Mouse (Mus musculus): Measurements from ENCODE around the gene Atg4b. TPM values are rescaled to one million over a fixed set of nuclear protein-coding genes. Genes with fewer than 3 reads are reported as not detected.
"Not testable (repeated sequence)": the region's sequence is repeated elsewhere in the genome, so short reads cannot be mapped to it uniquely, and the experiment has no call there.

Gene Atg4b
- polyA plus RNA-seq, 1 experiment from 2014 or later: 66.7 TPM

GRCm38 (mm10) chr1:93836532-93836913 is 85.2 kb downstream of the Atg4b start:
- Histone ChIP-seq H3K27me3 (replicated peaks; ENCODE audit: control insufficient read depth, insufficient read depth, low read length) (no peaks in the 10 kb centered on the region), H3K9me3 (ENCODE audit: control insufficient read depth) (no peaks in the 10 kb centered on the region), H3K9ac (ENCODE audit: low read depth, low read length) (no peak overlapping the region), H3K4me2 (replicated peaks; ENCODE audit: low read depth) (no peak overlapping the region), H3K4me1 (replicated peaks; ENCODE audit: control insufficient read depth, insufficient read depth, low read length) (no peaks in the 10 kb centered on the region), H3K4me3 (ENCODE audit: low read depth, low read length) (no peak overlapping the region), H3K36me3 (ENCODE audit: control insufficient read depth, insufficient read depth) (peaks cover 17% of the 10 kb centered on the region), H3K27ac (ENCODE audit: low read depth, low read length) (no peak overlapping the region)
- no peak for TF ChIP-seq CTCF (IDR thresholded peaks at IDR 0.05; ENCODE audit: low read depth)
- 83% methylated on average over 2 of the region's 2 CpGs for WGBS
- no peak for ATAC-seq

GRCm38 (mm10) chr1:93837335-93837734 is 86.0 kb downstream of the Atg4b start:
- ATAC-seq: no peak

GRCm38 (mm10) chr1:93838569-93838968 is 87.3 kb downstream of the Atg4b start:
- not testable (repeated sequence) for ATAC-seq
- WGBS: 87% methylated on average over 8 of the region's 8 CpGs

More at GRCm38 (mm10) chr1:93837335-93837734, 86.0 kb downstream of the Atg4b start:
- Histone ChIP-seq H3K4me3 (ENCODE audit: low read depth, low read length) (no peak overlapping the region), H3K9ac (ENCODE audit: low read depth, low read length) (no peak overlapping the region), H3K4me2 (replicated peaks; ENCODE audit: low read depth) (no peak overlapping the region), H3K36me3 (ENCODE audit: control insufficient read depth, insufficient read depth) (peaks cover 17% of the 10 kb centered on the region), H3K27me3 (replicated peaks; ENCODE audit: control insufficient read depth, insufficient read depth, low read length) (no peaks in the 10 kb centered on the region), H3K4me1 (replicated peaks; ENCODE audit: control insufficient read depth, insufficient read depth, low read length) (no peaks in the 10 kb centered on the region), H3K27ac (ENCODE audit: low read depth, low read length) (no peak overlapping the region), H3K9me3 (ENCODE audit: control insufficient read depth) (no peaks in the 10 kb centered on the region)
- 94% methylated on average over 8 of the region's 8 CpGs for WGBS
- TF ChIP-seq CTCF (IDR thresholded peaks at IDR 0.05; ENCODE audit: low read depth): no peak

More at GRCm38 (mm10) chr1:93838569-93838968, 87.3 kb downstream of the Atg4b start:
- not testable (repeated sequence) for H3K4me1 ChIP-seq (replicated peaks; ENCODE audit: control insufficient read depth, insufficient read depth, low read length); H3K9ac ChIP-seq (ENCODE audit: low read depth, low read length); H3K27me3 ChIP-seq (replicated peaks; ENCODE audit: control insufficient read depth, insufficient read depth, low read length); H3K4me2 ChIP-seq (replicated peaks; ENCODE audit: low read depth); H3K27ac ChIP-seq (ENCODE audit: low read depth, low read length); H3K4me3 ChIP-seq (ENCODE audit: low read depth, low read length); H3K9me3 ChIP-seq (ENCODE audit: control insufficient read depth)
- peaks cover 17% of the 10 kb centered on the region for H3K36me3 ChIP-seq (ENCODE audit: control insufficient read depth, insufficient read depth)

Other genes starting within 250 kb of the Atg4b start
- gene Farp2, start 239.4 kb upstream of the Atg4b start, polyA plus RNA-seq (2015; fragmentation: Nextera tagmentation; extraction: Ambion mirVana): 5.3 and 6.7 TPM in 2 replicates
- 116 and 121 TPM in 2 replicates for gene Stk25, start 92.8 kb upstream of the Atg4b start, polyA plus RNA-seq (2015; fragmentation: Nextera tagmentation; extraction: Ambion mirVana)
- gene Bok, start 65.8 kb upstream of the Atg4b start, polyA plus RNA-seq (2015; fragmentation: Nextera tagmentation; extraction: Ambion mirVana): 54.4 and 57.2 TPM in 2 replicates
- gene Thap4, start 3.4 kb downstream of the Atg4b start, polyA plus RNA-seq (2015; fragmentation: Nextera tagmentation; extraction: Ambion mirVana): 56.6 and 59.0 TPM in 2 replicates
- 85.8 and 87.1 TPM in 2 replicates for gene Dtymk, start 50.4 kb downstream of the Atg4b start, polyA plus RNA-seq (2015; fragmentation: Nextera tagmentation; extraction: Ambion mirVana)
- gene Ing5, start 52.5 kb downstream of the Atg4b start, polyA plus RNA-seq (2015; fragmentation: Nextera tagmentation; extraction: Ambion mirVana): 6.0 and 7.2 TPM in 2 replicates
- gene D2hgdh, start 73.4 kb downstream of the Atg4b start, polyA plus RNA-seq (2015; fragmentation: Nextera tagmentation; extraction: Ambion mirVana): 9.3 and 9.5 TPM in 2 replicates
- gene Gal3st2, start 109.8 kb downstream of the Atg4b start, polyA plus RNA-seq (2015; fragmentation: Nextera tagmentation; extraction: Ambion mirVana): 13.3 and 14.1 TPM in 2 replicates
- gene Gal3st2b, start 166.8 kb downstream of the Atg4b start, polyA plus RNA-seq (2015; fragmentation: Nextera tagmentation; extraction: Ambion mirVana): 0.17 and 0.21 TPM in 2 replicates
- 0.07 and 0.08 TPM in 2 replicates for gene Gal3st2c, start 239.0 kb downstream of the Atg4b start, polyA plus RNA-seq (2015; fragmentation: Nextera tagmentation; extraction: Ambion mirVana)

Measured in intestine, postnatal 0 days (tissue).